Mouse (Mus musculus) Muller cell, postnatal 12 days (primary cell): ENCODE results near the gene Faah.

Source experiments
- DNase-seq: peaks from one replicate; pipeline ENCODE4 v3.0.0-alpha.2; 2015; ENCODE audit errors: inconsistent ontology term

The Faah gene

DNA sequence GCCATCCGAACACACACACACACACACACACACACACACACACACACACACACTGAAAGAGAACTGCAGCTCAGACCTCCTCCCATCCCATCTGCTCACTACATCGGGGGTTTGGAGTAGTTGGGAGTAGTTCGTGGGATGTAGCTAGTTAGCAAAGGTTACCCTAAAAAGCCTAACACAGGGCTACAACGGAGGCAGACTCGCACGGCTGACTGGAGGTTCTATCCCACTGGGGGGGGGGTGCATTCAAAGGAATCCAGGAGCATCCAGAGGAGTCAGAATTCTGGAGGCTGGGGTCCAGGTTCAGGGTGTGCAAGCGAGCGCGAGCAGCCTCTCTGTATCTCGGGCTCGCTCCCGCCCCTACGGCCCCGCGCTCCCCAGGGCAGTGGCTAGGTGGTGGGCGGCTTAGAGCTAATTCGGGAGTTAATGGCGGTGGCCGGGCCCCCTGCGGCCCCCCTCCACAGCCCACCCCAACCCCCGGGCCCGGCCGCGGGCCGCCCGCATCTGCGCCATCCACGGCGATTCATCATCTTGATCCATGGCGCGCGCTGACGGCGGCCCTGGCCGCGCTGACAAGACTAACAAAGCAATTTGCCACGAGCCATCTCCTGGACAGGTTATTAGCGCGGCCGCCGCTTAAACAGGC is 73.9 kb downstream of the Faah start:
- DNase-seq = no peak

DNA sequence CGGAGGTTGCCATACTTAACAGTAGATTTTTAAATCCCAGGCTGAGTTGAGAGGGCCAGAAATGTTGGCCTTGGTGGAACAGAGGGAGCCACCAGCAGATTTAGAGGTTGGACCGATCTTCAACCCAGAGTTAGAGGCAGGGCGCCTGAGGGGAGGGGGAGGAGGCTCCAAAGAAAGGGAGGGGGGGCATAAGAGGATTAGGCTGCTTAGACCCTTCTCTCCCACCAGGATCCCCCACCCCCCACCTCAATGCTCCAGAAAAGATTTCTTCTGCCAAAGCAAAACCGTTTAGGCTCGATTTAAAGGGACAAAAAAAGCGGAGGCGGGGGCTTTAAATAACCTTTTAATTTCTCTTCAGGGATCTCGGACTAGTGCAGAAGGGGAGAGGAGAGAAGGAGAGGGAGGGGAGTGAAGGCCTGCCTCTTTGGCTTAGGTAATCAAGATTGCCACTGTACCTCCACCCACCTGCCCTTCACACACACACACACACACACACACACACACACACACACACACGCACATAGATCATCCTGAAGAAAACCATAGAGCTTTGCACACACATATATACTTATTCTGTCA is 76.4 kb downstream of the Faah start:
- DNase-seq = no peak

DNA sequence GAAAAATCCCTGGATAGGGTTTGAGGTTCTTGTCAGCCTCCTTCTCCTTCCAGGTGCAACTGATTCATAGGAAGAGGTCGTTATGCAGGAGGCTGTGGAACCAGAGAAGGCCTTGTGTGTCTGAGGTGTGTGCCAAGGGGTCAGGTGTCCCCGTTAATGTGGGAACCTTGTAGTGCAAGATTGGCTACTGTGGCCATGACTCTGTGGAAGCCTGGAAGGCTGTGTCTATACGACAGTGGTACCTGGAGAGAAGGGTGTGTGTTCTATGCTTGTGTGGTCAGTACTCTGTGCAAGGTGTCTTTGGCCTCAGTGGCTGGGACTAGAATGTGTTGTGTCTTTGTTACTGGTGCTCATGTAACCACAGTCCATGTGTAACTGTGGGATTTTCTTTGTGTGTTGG is 77.0 kb downstream of the Faah start:
- DNase-seq = no peak

- peak; percentile 58 for DNase-seq
Observed at GRCm38 (mm10) chr4:115939295-115940102, 78.2 kb downstream of the Faah start, which contains the start of gene Dmbx1. TSS of gene Dmbx1 (minus strand) at chr4:115939926.

DNA sequence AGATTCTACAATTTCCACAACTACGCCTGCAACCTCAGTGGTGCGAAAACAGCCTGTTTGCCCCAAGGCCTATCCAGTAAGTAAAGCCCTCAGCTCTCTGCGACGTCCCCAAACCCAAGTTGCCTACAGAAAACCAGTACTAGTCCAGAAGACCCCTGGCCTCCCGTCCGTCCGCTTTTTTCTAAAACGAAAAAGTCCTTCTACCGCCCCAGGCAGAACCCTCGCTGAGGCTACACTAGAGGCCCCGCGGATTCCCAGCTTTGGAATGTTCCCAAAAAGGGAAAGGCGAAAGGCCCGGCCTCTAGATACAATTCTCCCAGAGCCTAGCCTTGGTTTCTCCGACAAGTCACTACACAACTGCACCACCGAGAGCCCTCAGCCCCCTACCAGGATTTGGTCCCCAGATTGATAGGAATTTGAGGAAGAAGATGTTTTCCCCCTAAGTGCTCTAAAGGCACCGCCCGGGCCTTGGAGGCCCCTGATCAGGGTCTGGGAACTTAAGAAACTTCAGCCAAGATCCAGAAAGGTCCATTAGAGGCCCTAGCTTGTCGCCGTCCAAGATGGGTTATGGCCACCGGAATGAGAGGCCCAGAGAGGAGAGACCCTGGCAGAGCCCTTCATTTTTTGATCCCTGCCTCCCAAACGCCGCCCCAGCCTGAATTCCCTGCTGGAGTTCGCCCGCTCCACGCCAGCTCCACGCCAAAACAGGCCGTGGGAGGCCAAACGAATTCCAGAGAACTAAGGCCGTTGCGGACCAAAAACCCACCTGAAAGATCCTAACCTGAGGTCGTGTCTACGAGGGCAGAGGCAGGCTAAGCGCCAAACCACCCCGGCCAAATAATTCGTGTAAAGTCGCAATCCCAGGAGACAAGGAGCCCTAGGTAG is 79.2 kb downstream of the Faah start:
- peak; percentile 71 for DNase-seq

DNA sequence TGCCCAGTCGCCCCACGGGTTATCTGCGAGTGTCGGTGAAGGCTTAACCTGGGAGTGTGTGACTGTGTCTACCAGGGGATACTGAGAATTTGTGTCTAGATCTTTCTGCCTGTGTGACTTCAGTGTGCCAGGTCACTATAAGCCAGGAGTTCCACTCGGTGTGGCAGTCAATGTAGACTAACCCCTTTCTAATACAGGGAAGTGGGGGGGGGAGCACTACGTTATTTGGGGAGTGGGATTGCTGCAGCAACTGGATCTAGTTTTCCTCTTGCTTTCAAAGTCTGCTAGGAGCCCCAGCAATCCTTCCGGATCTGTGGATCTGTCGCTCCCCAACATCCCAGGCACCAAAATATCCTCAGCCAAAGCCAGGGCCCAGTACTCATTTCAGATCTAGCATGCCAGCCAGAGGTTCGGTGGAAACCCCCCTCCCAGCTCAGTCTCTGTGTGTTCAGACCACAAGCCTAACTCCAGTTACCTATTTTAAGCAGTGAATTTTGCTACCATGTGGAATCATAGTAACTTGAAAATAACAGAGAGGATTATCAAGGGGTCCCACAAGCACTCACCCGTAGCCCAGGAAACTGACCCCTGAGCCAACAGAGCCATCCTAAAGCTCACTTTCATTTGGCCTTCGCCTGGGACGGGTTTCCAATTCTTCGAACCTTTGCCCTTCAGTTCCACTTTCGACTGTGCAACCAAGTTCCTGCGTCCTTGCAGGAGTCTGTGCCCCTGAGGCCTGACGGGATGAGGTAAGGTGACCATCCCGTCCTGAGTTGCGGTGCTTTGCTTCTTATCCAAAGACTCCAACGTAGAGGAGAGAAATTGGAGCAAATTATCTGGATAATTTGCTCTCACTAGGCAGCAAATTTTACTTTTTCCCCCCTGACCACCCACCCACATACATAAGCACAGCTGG is 80.4 kb downstream of the Faah start:
- DNase-seq = no peak

DNA sequence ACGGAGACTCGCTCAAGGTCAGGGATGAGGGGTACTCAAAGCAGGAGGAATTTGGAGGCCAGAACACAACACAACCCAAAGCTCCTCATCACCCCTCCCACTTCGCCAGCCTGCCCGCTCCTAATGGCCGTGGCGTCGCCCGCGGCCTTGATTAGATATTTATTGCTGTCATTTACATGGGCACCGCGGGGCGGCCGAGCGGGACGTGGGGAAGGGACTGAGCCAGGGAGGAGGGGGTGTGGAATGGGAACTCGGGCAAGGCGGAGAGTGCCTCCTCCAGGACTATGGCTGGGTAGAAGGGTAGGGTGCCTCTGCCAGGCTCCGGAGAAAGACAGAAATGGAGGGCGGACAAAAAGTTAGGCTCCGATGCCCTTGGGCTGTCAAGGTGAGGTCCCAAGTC is 81.1 kb downstream of the Faah start:
- peak; percentile 21 for DNase-seq

DNA sequence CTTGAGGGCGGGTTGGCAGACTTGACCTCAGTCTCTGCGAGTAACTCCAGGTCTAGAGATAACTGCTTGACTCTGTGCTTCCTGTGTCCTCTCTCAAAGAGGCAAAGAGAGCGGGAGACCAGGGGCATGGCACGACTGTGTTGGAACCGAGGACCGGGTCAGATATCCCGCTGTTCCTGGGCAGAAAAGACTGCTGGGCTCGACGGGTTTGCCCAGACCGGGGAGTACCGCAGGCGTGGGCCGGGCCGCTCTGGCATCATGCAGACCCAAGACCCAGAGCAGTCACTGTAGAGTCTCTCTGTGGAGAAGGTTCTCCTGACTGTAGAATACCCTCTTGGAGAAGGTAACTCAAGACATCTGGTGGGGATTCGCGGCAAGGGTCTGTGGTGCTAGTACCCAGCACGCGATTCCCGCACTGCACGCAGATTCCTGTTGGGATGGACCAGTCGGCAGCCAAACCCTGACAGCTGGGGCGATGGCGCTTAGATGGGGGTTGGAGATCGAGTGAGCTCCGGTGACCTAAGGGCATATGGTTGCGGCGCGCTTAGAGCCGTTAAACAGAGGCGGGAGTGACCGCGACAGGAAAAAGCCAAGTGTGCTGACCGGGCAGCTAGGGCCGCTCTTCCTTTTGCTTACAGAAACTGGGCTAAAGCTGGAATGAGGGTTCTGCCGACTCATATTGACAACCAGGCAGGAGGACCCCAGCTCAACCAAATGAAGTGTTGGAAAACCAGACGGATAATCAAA is 81.7 kb downstream of the Faah start:
- peak; percentile 27 for DNase-seq

DNA sequence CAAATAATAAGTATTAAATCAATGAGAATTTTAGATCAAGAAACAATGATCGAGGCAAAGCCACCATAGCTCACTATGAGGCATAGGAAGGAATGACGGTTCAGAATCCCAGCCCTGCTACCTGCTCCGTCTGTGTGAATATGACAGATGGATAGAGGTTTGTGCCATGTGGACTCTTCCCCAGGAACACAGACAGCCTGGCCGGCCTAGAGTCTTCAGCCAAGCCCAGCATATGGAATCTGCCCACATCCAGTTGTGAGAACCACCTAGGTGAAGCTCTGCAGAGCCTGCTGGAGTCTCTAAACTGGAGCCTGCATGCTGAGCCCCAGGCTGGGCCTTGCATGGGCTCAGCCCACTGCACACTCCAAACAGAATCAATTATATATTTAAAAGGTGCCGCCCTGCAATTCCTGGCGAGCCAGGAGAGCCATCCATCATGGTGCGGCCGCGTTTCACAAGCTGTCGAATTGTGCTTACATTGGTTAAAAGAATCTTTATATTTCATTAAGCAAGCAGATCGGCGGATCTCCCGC is 86.1 kb downstream of the Faah start:
- no peak for DNase-seq

DNA sequence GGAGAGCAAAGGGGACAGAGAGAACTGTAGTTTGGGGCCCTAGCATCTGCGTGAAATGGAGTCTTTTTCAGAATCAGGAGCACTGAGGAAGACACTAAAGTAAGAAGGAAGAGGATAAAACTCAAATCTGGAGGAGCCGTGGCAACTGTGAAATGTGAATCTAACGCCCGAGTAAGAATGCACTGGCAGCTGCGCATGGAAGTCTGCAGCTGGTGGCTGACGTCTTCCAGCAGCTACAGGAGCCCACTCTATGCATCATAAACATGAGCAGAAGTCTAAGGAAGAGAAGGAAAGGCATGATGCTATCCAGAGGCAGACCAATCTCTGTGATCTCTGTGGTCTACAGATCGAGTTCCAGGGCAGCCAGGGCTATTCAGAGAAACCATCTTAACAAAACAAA is 90.1 kb downstream of the Faah start:
- no peak for DNase-seq

DNA sequence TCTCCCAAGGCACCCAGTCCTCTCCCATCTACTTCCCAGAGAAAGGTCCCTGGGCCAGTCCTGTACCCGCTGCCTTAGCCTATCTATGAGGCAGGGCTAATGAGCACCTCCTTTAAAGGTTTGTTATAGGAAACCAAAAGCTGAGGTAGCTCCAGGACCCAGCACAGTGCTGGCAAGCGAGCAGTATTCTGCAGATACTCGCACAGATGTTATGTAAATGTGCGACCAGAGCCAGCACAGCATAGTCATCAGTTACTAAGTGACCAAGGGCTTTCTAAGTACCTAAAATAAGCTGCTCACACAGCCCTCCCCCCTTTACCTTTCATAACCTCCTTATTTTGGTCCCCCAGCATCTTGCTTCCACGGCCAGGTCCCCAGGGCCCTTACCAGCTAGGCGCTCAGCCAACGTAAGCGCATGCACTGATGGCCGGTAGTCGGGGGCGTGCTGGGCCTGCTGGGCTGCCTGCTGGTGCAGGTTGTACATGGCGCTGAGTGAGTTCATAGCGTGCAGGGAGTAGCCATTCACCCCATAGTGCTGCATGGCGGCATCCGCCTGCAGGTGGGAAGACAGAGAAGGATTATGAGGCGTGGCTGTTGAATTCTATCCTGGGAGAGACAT is 94.4 kb downstream of the Faah start:
- DNase-seq = no peak

DNA sequence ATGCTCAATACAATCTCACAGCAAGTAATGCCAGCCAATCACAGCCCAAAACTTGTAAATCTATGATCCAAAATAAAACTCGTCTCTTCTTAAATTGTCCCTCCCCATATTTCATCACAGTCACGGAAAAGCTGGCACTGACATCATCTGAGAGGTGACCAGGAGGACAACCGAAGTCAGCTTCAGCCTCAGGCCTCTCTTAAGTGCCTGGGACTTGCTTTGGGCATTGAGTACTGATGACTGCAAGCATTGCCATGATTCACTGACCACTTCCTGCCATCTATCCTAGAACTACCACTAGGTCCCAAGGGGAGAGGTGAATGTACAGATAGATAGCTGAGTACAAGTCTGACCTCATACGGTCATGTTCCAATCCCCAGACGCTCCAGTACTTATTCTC is 95.0 kb downstream of the Faah start:
- no peak for DNase-seq

DNA sequence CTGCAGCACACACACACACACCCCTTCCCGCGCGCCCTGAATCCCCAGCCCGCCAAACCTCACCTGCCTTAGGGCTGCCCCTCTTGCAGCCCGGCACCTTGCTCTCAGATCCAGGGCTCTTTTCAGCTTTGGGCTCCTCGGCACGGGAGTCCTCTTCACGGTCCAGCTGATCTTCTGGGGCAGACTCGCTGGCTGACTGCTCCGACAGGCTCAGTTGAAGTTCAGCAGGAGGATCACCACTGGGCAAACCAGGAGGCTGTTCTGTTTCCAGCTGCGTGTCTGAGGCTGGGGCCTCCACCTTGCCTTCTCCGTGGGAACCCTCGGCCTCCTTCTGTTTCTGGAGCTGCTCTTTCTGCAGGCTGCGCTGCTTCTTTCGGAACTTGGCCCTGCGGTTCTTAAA is 97.8 kb downstream of the Faah start:
- DNase-seq = no peak
